Mouse (Mus musculus) urinary bladder, postnatal 4 days (tissue): ENCODE data around the gene Prickle2.
A peak's percentile ranks its signal among the peaks of the same experiment; 100 is the strongest.

Experiments used
- DNase-seq, 2 experiments: peaks; one replicate each; pipeline ENCODE4 v3.0.0; 2021 to 2022; ENCODE audit warnings: low spot score in 2 of 2

The Prickle2 gene

DNA sequence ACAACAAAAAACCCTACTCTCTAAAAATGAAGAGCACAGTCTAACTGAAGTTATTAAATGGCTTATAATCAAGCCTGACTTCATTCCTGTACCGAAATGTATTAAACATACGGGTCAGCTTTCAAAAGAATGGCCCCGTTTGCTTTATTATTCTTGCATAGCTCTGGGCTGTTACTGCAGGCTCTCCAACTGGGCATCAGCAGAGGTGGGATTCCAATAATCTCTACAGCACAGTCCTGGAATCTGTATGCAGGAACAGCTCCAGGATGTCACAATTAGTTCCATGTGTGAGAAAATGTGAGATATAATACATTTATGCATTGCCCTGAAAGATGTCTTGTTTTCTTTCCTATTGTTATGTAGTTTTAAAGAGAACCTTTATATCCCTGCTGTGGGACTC lies 38.4 kb downstream of the Prickle2 start:
- DNase-seq: no peak

DNA sequence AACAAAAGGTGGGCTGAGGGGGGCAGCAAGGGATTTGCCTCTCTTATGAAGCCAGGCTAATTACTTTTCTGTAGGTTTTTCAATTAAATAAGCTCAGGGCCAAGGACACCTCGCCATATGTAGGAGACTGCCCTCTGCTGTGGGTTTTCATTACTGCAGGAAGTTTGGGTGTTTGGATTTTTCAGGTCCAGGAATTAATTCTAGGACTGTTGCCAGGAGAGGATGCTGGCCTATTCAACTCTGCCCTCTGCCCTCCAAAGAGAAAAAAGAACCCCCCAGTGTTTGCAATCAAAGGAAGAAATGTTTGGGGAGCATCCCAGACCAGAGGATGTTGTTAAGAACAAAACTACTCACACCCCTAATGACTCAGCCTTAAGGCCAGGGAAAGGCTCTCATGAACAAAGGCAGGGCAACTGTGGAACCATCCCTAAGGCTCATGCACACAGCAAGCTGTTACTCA lies 40.4 kb downstream of the Prickle2 start:
- peak; percentile 46 to 65 for DNase-seq

DNA sequence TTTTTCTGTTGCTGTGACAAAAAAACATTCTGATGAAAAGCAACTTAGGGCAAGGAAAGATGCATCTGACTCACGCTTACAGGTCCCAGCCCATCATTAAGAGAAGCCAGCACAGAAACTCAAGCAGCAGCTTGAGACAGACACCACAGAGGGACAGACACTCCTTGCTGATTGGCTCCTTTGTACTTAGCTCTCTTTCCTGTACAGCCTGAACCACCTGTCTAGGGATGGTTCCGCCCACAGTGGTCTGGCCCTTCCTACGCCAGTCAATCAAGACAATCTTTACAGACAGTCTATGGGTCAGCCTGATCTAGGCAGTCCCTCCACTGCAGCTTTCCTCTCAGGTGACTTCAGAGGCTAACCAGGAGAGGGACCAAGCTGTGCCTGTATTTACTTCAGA lies 42.1 kb downstream of the Prickle2 start:
- DNase-seq: no peak

DNA sequence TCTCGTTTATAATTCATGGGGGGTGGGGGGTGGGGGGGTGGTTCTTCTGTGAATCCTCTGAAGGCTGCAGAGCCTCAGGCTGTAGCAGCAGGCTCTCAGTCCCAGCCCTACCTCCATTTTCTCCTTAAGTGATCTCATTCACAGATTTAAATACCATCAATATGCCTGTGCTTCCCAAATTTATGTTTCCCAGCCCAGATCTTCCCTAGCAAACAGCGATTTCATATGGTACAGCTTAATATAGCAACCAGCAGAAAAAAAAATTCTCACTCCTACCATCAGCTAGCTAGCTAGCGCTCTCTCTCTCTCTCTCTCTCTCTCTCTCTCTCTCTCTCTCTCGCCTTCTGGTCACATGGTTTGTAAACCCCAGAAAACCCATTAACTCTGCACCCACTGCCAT lies 42.5 kb downstream of the Prickle2 start:
- no peak for DNase-seq

DNA sequence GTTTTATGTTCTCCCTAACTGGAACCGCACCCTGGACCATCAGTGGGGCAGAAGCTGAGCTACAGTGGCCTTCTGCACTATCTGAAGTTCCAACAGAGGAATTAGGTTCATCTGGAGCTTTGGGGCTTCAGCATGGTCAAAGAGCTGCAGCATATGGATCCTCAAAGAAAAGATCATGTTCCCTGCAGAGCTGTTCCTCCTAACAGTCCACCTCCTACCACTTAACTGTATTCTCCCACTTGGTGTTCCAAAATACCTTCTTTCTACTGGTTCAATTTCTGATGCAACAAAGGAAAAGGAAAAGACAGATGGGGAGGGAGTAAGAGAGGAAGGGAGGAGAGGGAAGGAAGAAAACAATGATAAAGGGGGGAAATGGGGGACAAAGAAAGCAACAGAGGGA lies 56.9 kb downstream of the Prickle2 start:
- no peak for DNase-seq

DNA sequence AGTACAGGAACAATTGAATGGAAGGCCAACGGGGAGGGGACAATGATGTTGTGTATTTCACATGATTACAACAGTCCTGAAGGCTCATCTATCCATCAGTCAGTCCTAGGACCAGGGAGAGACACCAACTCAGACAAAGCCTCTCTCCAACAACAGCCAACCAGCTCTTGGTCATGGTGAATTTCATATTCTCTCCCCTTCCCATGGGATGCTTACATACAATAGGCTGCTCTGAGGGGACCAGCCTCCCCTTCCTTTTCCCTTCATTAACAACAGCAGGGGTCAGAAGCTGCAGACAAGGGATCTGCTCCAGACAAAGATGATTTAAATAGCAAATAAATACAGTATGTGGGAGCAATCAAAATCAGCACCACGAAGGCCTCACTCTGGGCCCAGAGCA lies 57.4 kb downstream of the Prickle2 start:
- DNase-seq: no peak

DNA sequence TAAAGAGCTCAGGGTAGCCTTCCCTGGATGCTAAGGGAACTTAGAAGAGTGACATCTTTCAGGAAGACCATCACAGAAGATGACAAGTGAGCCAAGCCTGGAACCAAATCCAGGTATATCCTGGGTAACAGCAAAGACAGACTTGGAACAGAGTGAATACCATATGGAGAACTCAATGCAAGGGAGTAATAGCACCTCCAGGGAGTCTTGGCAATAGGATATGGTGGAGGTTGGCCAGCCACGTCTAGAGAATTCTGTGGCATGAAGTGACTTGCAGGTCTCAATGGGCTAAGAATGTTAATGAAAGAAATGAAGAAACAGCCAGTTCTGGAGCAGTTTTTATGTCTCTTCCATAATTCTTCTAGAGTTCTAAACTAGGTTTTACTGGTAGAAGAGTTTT lies 63.0 kb downstream of the Prickle2 start:
- DNase-seq: no peak

DNA sequence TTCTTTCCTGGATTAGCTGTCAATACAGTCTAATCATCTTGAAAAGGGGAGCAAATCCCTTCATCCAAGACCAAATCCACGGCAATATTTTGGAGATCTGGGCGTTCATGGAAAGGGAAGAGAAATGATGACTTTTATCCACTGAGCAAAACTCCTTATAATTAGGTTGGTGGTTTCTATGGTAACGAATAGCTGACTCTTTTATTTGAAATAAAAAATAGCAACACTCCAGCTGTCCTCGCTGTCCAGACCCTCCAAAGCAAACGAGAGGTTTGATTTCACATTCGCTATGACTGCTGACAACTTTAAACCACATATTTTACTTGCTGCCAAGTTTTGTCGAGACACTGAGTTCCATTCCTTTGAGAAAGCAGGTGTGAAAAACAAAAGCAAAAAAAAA lies 64.0 kb downstream of the Prickle2 start:
- no peak for DNase-seq

DNA sequence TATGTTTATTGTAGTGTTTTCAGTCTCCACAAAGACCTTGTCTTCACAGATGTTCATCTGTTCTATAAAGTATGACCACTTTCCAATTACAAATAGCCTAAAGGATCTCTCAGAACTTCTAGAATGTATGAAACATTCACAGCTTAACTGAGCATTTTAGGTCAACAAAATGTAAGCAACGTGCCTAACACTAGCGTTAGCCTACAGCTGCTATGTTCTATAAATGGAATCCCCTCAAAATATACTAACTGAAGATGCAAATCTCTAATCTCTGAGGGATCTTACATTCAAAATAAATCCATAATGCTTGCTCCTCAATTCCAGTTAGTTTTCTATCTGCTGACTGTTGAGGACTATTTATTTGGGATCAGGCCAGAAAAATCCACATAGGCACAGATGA lies 65.1 kb downstream of the Prickle2 start:
- DNase-seq: no peak

DNA sequence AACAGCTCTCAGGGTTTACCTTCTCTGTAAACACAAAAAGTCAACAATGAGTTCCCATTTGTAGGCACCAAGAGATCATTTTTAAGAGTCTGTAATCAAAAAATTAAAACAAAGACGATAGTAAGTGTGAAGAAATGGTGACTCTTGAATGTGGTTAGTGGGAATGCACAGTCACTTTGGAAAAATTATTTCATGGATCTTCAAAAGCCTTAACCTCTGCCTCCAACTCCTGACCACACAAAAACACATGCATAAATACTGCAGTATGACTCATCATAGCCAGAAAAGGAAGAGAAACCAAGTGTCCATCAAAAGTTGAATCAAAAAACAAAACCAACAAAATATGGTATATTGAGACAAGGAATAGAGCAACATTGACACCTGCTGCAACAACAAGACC lies 69.5 kb downstream of the Prickle2 start:
- no peak for DNase-seq

DNA sequence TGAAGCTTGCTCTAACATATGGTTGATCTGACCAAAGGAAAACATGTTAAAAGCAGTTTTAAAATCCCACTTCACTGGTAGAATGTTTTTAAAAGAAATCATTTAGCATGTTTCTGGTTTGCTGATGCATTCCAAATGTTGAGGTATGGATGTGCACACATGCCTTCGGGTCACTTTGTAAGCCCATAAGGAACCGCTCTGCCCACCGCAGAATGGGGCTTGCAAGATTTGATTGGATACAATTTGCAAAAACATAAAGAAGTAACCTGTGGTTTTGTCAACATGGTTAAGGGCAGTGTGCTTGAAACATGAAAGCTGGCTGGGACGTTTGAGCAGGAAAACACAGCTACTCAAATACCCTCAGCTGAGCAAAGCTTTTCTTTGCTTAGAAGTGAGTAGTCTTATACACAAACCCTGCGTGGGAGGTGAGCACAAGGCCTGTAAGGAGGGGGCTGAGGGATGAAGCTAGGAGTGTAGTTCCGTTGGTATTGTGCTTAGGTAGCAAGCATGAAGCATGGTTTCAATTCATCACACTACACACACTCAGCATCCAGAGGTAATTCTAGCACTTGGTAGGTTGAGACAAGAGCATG lies 71.0 kb downstream of the Prickle2 start:
- DNase-seq: no peak

DNA sequence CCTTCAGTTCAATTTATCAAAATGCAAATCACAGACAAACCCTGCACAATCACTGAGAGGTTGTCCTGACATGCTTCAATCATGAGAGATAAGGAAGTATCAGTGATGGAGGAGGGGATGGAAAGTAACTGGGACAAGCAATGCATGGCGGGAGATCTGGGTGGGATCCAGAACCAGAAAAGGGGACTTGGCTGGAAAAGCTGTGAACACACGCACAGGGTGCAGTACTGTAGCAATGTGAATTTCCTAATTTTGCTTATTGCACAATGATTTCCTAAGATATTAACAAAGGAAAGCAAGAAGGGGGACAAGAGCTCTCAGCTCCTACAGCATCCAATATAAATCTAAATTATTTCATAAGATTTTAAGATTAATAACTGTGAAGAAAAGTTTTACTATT lies 75.0 kb downstream of the Prickle2 start:
- DNase-seq: no peak

DNA sequence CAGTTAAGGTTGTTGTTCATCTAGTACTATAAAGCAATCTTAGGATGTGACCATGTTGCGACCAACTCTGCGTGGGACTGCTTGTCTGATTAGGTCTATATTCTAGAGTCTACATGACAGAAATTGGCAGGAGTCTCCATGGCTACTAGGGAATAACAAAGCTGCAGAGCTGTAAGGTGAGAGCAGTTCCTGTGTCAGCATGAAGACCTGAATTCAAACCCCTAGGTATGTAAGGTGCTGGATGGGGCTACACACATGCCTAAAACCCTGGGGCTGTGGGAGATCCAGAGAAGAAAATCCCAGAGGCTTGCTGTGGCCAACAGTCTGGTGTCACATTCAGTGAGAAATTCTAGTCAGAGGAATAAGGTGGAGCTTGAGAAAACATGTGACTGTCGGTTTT lies 78.2 kb downstream of the Prickle2 start:
- no peak for DNase-seq

DNA sequence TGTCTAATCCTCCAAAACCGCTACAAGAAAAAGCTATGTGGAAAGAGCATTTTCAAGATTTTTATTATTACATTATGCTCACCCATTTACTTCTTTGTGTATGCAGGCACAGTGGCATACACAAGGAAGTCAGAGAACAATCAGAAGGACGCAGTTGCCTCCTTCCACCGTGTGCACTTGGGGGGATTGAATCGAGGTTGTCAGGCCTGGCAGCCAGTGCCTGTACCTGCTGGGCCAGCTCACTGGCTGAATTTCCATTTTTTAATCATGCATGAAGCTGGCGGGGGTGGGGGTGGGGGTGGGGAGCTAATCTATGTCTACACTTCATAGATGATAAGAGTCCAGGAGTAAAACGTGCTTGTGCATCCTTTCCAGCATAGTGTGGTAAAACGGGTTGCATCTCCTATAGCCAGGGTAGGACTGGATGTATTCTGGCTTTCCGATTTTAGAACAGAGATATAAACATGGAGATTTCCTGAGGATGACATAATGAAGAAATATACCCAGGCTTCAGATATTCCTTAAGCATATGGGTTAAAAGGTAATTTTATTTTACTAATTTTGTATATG lies 78.8 kb downstream of the Prickle2 start:
- DNase-seq: no peak

DNA sequence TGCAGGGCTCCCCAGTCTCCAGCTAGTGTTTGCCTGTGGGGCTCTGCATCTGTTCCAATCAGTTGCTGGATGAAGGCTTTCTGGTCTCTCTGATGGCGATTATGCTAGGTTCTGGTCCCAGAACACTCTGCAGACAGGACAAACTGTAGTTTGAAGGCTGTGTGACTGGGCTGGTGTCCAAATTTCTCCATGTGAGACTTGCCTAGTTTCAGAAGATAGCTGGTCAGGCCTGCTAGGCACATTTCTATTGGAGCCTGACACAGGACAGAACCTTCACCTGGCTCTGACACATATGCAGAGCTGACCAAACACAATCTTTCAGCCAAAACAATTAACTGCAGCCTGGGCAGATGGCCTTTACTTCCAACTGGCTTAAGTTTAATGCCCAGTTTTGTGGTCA lies 80.0 kb downstream of the Prickle2 start:
- DNase-seq: no peak

DNA sequence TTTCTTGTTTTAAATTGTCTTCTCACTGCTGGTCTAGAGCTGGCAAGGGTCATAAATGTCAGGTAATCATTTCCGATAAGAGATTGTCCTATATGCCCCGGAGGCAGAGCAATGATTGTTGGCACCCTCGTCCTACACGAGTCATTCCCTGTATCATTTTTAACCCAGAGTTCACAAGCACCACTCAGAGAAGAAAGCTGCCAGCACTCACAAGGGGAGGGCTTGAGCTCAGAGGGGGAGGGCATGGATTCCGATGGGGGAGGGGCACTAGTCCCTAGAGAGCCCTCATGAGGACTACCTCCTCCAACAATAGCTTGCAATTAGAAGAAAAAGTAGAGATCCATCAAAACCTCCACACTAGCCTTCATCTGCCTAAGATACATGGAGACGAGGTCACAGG lies 81.6 kb downstream of the Prickle2 start:
- DNase-seq: no peak

DNA sequence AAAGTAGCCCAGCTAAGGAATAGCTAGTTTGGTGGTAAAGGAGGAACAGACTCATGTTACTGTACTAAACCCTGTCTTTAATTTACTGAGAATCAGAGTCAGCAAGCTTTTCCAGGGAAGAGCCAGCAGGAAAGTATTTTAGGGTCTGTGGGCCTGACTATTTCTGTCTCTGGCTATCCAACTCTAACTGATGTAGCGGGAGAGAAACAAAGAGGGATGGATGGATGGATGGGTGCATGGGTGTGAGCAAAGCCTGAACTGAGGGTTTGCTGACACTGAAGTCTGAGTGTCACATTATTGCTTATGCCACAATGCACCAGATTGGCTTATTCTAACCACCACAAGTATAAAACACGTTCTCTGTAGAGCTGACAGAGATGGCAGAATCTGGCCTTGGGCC lies 88.8 kb downstream of the Prickle2 start:
- DNase-seq: no peak

DNA sequence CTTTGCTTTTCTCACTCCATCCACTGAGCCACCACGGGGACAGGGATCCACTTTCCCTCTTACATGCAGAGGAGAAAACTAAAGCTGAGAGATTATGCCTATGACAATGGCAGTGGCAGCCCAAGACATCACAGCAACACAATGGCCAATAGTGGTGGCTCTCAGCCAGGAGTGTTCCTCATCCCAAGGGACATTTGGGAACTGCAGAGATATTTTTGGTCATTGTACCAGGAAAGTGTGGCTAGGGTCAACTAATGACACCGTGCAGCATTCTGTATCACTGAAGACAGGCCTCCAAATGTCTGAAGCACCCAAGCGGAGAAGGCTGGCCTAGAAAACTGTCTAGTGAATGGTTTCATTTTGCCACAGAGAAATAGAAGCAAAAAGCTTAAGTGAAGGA lies 91.2 kb downstream of the Prickle2 start:
- DNase-seq: no peak

DNA sequence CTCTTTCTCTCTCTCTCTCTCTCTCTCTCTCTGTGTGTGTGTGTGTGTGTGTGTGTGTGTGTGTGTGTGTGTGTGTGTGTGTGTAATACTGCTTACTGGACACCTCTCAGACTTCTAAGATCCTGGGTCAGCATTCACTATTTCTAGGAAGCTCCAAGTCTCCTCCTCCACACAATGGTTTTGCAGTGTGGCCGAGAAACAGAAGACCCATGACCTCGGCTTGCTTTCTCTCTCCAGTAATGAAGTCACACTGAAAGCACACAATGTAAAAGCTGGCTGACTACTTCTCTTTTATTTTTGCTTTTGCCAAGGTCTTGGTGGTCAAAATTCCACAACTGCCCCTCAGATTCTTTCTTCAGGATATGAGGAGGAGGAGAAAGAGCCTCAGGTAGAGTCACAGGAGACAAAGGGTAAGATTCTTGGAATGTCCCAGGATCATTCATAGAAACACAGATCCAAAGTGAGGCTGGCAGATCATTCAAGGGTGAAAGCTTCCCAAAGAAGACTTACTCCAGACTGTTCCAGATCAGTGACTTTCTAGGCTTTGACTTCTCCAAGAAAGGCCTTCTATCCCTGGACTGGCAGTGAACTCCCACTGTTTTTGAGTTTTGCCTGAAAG lies 93.7 kb downstream of the Prickle2 start:
- DNase-seq: no peak

DNA sequence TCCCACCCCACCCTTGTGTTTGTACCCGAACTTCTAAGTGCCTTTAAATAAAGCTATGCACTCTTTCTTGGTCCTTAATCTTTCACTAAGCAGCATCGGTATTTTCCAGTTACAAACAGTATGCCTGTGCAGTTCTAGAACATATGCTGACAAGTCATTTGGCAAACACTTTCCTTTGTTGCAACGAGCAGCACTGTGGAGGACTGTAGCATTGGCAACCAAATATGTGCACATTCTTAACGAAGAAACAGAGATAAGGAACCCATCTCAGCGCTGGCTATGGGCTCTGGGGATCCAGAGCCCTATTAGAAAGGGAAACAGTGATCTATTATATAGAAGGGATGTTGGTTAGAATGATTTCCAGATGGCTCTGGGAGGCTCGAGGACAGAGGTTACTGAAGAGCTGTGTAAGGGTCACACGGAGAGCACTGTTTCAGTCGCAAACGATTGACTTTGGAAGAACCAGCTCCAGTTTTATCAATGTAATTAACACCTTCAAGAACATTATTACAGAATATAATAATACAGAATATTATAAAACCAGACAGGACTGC lies 96.2 kb downstream of the Prickle2 start:
- peak in 1 of 2 experiments; percentile 18 for DNase-seq

DNA sequence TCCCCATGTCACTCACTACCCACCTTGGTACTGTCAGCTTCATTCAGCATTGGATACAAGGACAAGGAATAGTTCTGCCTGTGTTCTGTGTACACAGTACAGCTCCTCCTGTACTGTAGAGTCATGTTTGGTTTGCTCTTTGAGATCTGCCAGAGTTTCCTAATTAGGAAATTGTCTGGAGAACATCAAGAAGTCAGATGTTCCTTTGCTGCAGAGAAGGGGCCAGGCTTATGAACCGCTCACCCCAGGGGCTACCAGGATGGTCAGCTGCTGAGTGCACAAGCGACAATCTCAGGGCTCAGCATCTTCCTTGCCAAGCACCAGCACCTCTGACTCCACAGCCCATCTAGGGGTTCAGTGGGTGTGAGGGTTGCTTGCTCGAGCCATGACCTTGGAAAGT lies 96.9 kb downstream of the Prickle2 start:
- DNase-seq: no peak

DNA sequence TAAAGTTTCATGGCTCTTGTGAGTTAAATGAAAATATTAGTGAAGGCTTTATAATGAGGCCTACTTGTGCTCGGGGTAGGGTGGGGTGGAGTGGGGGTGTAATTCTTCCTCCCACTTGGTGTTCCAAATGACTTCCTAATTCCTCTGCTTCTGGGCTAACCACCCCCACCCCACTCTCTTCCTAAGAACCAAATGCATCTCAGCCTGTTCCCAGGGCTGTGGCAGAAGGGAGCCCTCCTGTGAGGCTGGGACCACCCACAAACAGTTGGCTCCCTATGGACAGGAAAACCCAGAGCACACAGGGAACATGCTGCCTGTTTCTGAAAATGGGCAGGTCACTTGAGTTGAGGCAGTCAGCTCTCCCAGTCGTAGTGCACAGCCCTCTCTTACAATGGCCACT lies 100.8 kb downstream of the Prickle2 start:
- DNase-seq: peak in 1 of 2 experiments; percentile 39

DNA sequence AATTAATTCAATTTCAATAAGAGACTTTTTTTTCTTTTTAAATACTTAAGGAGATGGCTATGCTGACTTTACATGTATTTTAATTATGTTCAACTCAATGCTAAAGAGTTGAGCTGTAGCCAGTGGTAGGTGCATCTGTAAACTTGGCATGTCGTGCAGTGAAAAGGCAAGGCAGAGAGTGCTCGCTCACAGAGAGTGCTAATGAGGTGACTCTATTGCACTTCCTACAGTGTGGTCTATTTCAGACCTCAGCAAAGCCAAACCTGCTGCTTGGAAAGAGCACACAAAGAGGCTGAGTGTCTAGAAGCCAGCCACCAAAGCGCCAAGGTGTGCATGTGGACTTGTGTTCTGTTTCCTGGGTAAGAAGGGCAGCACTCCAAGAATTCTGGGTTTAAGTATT lies 109.6 kb downstream of the Prickle2 start:
- DNase-seq: no peak
